Mouse (Mus musculus): ENCODE results near the gene Gm43738. TPM values are rescaled to one million over a fixed set of nuclear protein-coding genes. Genes with fewer than 3 reads are reported as not detected.

Gene Gm43738
- total RNA-seq (2023; ENCODE audit: inconsistent age) = not detected in 4 replicates

GRCm38 (mm10) chr3:89100811-89101210 is at the start of gene Gm43738:
Gm43738 (minus strand) TSS chr3:89101099.

GRCm38 (mm10) chr3:89135958-89136357 is 35.1 kb upstream of the Gm43738 start, which contains the start of gene Pklr:
Pklr (plus strand) TSS chr3:89136142.

GRCm38 (mm10) chr3:89101812-89102494 is 1.1 kb upstream of the Gm43738 start, which contains the start of gene Fdps:
Fdps (minus strand) TSS chr3:89101959.

GRCm38 (mm10) chr3:89093175-89093574 is 7.7 kb downstream of the Gm43738 start, which contains the start of gene Rusc1:
Rusc1 (minus strand) TSS chr3:89093311.

Other genes with a start within 250 kb of the Gm43738 start
- gene Msto1, start 187.1 kb downstream of the Gm43738 start, total RNA-seq (2023; ENCODE audit: inconsistent age) = 11.4 to 14.8 TPM (median 13.5 TPM) in 4 replicates
- 79.9 to 92.8 TPM (median 90.4 TPM) in 4 replicates for gene Ash1l, start 150.5 kb downstream of the Gm43738 start, total RNA-seq (2023; ENCODE audit: inconsistent age)
- 88.5 to 93.1 TPM (median 90.6 TPM) in 4 replicates for gene Dap3, start 149.9 kb downstream of the Gm43738 start, total RNA-seq (2023; ENCODE audit: inconsistent age)
- 46.6 to 58.3 TPM (median 51.4 TPM) in 4 replicates for gene Rusc1, start 7.8 kb downstream of the Gm43738 start, total RNA-seq (2023; ENCODE audit: inconsistent age)
- 16.5 to 21.8 TPM (median 18.6 TPM) in 4 replicates for gene Fdps, start 860 bp upstream of the Gm43738 start, total RNA-seq (2023; ENCODE audit: inconsistent age)
- gene Pklr, start 35.0 kb upstream of the Gm43738 start, total RNA-seq (2023; ENCODE audit: inconsistent age) = 0.18 TPM in 1 of 4 replicates, not detected in the others
- gene Hcn3, start 59.1 kb upstream of the Gm43738 start, total RNA-seq (2023; ENCODE audit: inconsistent age) = 2.1 to 4.4 TPM (median 4.1 TPM) in 4 replicates
- 137 to 156 TPM (median 153 TPM) in 4 replicates for gene Clk2, start 63.7 kb upstream of the Gm43738 start, total RNA-seq (2023; ENCODE audit: inconsistent age)
- 106 to 112 TPM (median 108 TPM) in 4 replicates for gene Scamp3, start 76.4 kb upstream of the Gm43738 start, total RNA-seq (2023; ENCODE audit: inconsistent age)
- 14.0 to 22.6 TPM (median 17.1 TPM) in 4 replicates for gene Fam189b, start 82.0 kb upstream of the Gm43738 start, total RNA-seq (2023; ENCODE audit: inconsistent age)
- gene Gba, start 101.8 kb upstream of the Gm43738 start, total RNA-seq (2023; ENCODE audit: inconsistent age) = 87.6 to 95.2 TPM (median 90.4 TPM) in 4 replicates
- 7.6 to 14.7 TPM (median 8.8 TPM) in 4 replicates for gene Thbs3, start 114.1 kb upstream of the Gm43738 start, total RNA-seq (2023; ENCODE audit: inconsistent age)
- 208 to 228 TPM (median 213 TPM) in 4 replicates for gene Mtx1, start 126.0 kb upstream of the Gm43738 start, total RNA-seq (2023; ENCODE audit: inconsistent age)
- gene Muc1, start 128.0 kb upstream of the Gm43738 start, total RNA-seq (2023; ENCODE audit: inconsistent age) = 0.80 to 2.1 TPM (median 1.1 TPM) in 4 replicates
- gene Krtcap2, start 144.9 kb upstream of the Gm43738 start, total RNA-seq (2023; ENCODE audit: inconsistent age) = 92.4 to 106 TPM (median 94.3 TPM) in 4 replicates
- 2.8 to 4.4 TPM (median 3.4 TPM) in 4 replicates for gene Trim46, start 145.2 kb upstream of the Gm43738 start, total RNA-seq (2023; ENCODE audit: inconsistent age)
- 63.2 to 86.3 TPM (median 79.6 TPM) in 4 replicates for gene Dpm3, start 158.3 kb upstream of the Gm43738 start, total RNA-seq (2023; ENCODE audit: inconsistent age)
- gene Slc50a1, start 169.5 kb upstream of the Gm43738 start, total RNA-seq (2023; ENCODE audit: inconsistent age) = 136 to 155 TPM (median 153 TPM) in 4 replicates
- 0.48 to 1.5 TPM (median 0.78 TPM) in 4 replicates for gene Efna1, start 180.0 kb upstream of the Gm43738 start, total RNA-seq (2023; ENCODE audit: inconsistent age)
- not detected in 4 replicates for gene Efna3, start 221.9 kb upstream of the Gm43738 start, total RNA-seq (2023; ENCODE audit: inconsistent age)
- gene Efna4, start 236.9 kb upstream of the Gm43738 start, total RNA-seq (2023; ENCODE audit: inconsistent age) = not detected in 4 replicates
- 4.5 to 7.9 TPM (median 5.5 TPM) in 4 replicates for gene Adam15, start 248.9 kb upstream of the Gm43738 start, total RNA-seq (2023; ENCODE audit: inconsistent age)